Mouse (Mus musculus) heart, postnatal 14 days (tissue): ENCODE measurements around the gene Taar7a. TPM values are rescaled to one million over a fixed set of nuclear protein-coding genes. Genes with fewer than 3 reads are reported as not detected.

Source experiments
- DNase-seq, 2 experiments: peaks; one replicate each; pipeline ENCODE4 v3.0.0; 2021 to 2022
- intact Hi-C: fragments of 180-260 bp; cut with DNase I; formaldehyde crosslinking; loops from one replicate; pipeline ENCODE4 v1.15.1; 2025
- long read RNA-seq, 2 experiments: library from polyadenylated mRNA; stranded (forward); transcript quantifications; one replicate each; pipeline ENCODE4 v2.0.0; 2021
- total RNA-seq, 2 experiments: library from RNA; stranded (reverse); gene quantifications; 2 replicates each; pipeline ENCODE4 v1.2.3; 2021

The Taar7a gene
- not detected for total RNA-seq
- long read RNA-seq, experiment 1 = 0 reads
- long read RNA-seq, experiment 2 = 0 reads

- DNase-seq = no peak
- intact Hi-C loops = no loop called here
These were observed at the start of gene Taar7a for GRCm38 (mm10) chr10:23993381-23993780. TSS of gene Taar7a (minus strand) at chr10:23993481.

- intact Hi-C loops = no loop called here
- no peak for DNase-seq
These were observed 47.0 kb upstream of the Taar7a start for GRCm38 (mm10) chr10:24040120-24040869.

GRCm38 (mm10) chr10:24037314-24037713 lies 44.0 kb upstream of the Taar7a start, which contains the start of gene Taar7e:
TSS of gene Taar7e (plus strand) at chr10:24037614.
- intact Hi-C loops = no loop called here
- no peak for DNase-seq

- DNase-seq = no peak
- intact Hi-C loops = no loop called here
These were observed 38.1 kb upstream of the Taar7a start for GRCm38 (mm10) chr10:24031347-24031746.

GRCm38 (mm10) chr10:24026922-24027321 lies 33.6 kb upstream of the Taar7a start, which contains the start of gene Taar7d:
TSS of gene Taar7d (plus strand) at chr10:24027222.
- intact Hi-C loops = no loop called here
- no peak for DNase-seq

GRCm38 (mm10) chr10:24008143-24008542 lies 14.9 kb upstream of the Taar7a start:
- intact Hi-C loops = no loop called here
- no peak for DNase-seq

- intact Hi-C loops = no loop called here
- DNase-seq = no peak
These were observed 13.8 kb upstream of the Taar7a start for GRCm38 (mm10) chr10:24007034-24007433.

- DNase-seq = no peak
- intact Hi-C loops = no loop called here
These were observed 13.2 kb upstream of the Taar7a start for GRCm38 (mm10) chr10:24006442-24006841.

GRCm38 (mm10) chr10:23999639-24000038 lies 6.4 kb upstream of the Taar7a start, which contains the start of gene Taar7b:
TSS of gene Taar7b (plus strand) at chr10:23999939.
- no peak for DNase-seq
- intact Hi-C loops = no loop called here

- no peak for DNase-seq
- intact Hi-C loops = no loop called here
These were observed 6.9 kb downstream of the Taar7a start for GRCm38 (mm10) chr10:23986419-23986818.

GRCm38 (mm10) chr10:23985546-23985945 lies 7.7 kb downstream of the Taar7a start, which contains the start of gene Taar6:
TSS of gene Taar6 (minus strand) at chr10:23985646.
- no peak for DNase-seq
- intact Hi-C loops = no loop called here

GRCm38 (mm10) chr10:23978901-23979705 lies 14.2 kb downstream of the Taar7a start:
- intact Hi-C loops = loop anchor here (2.0 to 5.0 kb wide), 4 partner anchors 102 to 320 kb away; no protein-coding TSS in a partner anchor
- peak; percentile 70 to 84 for DNase-seq

- DNase-seq = no peak
- intact Hi-C loops = loop anchor here (2.0 to 5.0 kb wide), 4 partner anchors 103 to 321 kb away; no protein-coding TSS in a partner anchor
These were observed 15.3 kb downstream of the Taar7a start for GRCm38 (mm10) chr10:23977958-23978357.

GRCm38 (mm10) chr10:23971256-23971655 lies 22.0 kb downstream of the Taar7a start:
- no peak for DNase-seq
- intact Hi-C loops = no loop called here

- no peak for DNase-seq
- intact Hi-C loops = no loop called here
These were observed 22.6 kb downstream of the Taar7a start, which contains the start of gene Taar5 for GRCm38 (mm10) chr10:23970656-23971165. TSS of gene Taar5 (plus strand) at chr10:23970706.

- intact Hi-C loops = no loop called here
- no peak for DNase-seq
These were observed 28.2 kb downstream of the Taar7a start for GRCm38 (mm10) chr10:23964921-23965610.

GRCm38 (mm10) chr10:23963444-23963843 lies 29.8 kb downstream of the Taar7a start:
- intact Hi-C loops = no loop called here
- DNase-seq = peak in 1 of 2 experiments; percentile 18

- intact Hi-C loops = no loop called here
- no peak for DNase-seq
These were observed 32.8 kb downstream of the Taar7a start, which contains the start of gene Taar4 for GRCm38 (mm10) chr10:23960444-23960915. TSS of gene Taar4 (plus strand) at chr10:23960494.

- no peak for DNase-seq
- intact Hi-C loops = no loop called here
These were observed 34.2 kb downstream of the Taar7a start for GRCm38 (mm10) chr10:23959071-23959470.

- intact Hi-C loops = no loop called here
- no peak for DNase-seq
These were observed 41.6 kb downstream of the Taar7a start for GRCm38 (mm10) chr10:23951714-23952113.
